Mouse (Mus musculus) spleen, adult 10 weeks (tissue): Measurements from ENCODE around the gene Gm8220. TPM values are rescaled to one million over a fixed set of nuclear protein-coding genes. Genes with fewer than 3 reads are reported as not detected.

Source experiments
- polyA plus RNA-seq: library from polyadenylated mRNA; stranded (reverse); fragments of 350-450 nt; fragmentation: Illumina TruSeq; extraction: RNeasy Lipid Tissue Mini Kit (QIAGEN cat#74804); gene quantifications from one replicate; pipeline ENCODE4 v1.2.3, GENCODE M21; 2015; ENCODE audit warnings: low replicate concordance; ENCODE audit not compliant: insufficient read depth

Gm8220 gene
- not detected for polyA plus RNA-seq

GRCm38 (mm10) chr14:44285280-44285679 lies at the start of gene Gm8220:
Gene Gm8220, plus strand, starts transcription at chr14:44285580.

GRCm38 (mm10) chr14:44338484-44338883 lies 53.1 kb downstream of the Gm8220 start, which contains the start of gene Gm5930:
Gene Gm5930, minus strand, starts transcription at chr14:44338584.

Other genes starting within 250 kb of the Gm8220 start
- 85.3 TPM for gene Ear2, start 182.9 kb upstream of the Gm8220 start, polyA plus RNA-seq
- gene Gm3327, start 161.7 kb upstream of the Gm8220 start, polyA plus RNA-seq: not detected
- not detected for gene Gm8212, start 87.9 kb upstream of the Gm8220 start, polyA plus RNA-seq
- not detected for gene 4930503E14Rik, start 72.3 kb upstream of the Gm8220 start, polyA plus RNA-seq
- not detected for gene Gm5930, start 53.0 kb downstream of the Gm8220 start, polyA plus RNA-seq
- gene Gm8229, start 79.8 kb downstream of the Gm8220 start, polyA plus RNA-seq: not detected
- gene Gm3371, start 125.1 kb downstream of the Gm8220 start, polyA plus RNA-seq: not detected
- gene Gm8232, start 148.1 kb downstream of the Gm8220 start, polyA plus RNA-seq: not detected
- gene BC061237, start 206.9 kb downstream of the Gm8220 start, polyA plus RNA-seq: not detected
- gene Gm17093, start 232.7 kb downstream of the Gm8220 start, polyA plus RNA-seq: not detected